Mouse (Mus musculus) CH12.LX (cell line): ENCODE measurements at regions not wholly inside any gene's neighbourhood (a gene's known extent, or its start where the extent isn't known, plus 50 kb on each side); places are given as distances from the start of the nearest gene placed in this dataset.

Source experiments
- BHLHE40 ChIP-seq: IDR thresholded peaks from 2 replicates; pipeline ENCODE4 v1.6.1; 2011; ENCODE audit warnings: mild to moderate bottlenecking, low read depth, low read length, improper control_type of control experiment
- CHD2 ChIP-seq: IDR thresholded peaks from 2 replicates; pipeline ENCODE4 v1.6.1; 2011; ENCODE audit warnings: low read length, improper control_type of control experiment
- CTCF ChIP-seq, 2 experiments: IDR thresholded peaks in 1 of 2; conservative IDR thresholded peaks in 1 of 2; 2 replicates each; pipeline ENCODE4 v1.5.1; 2011 to 2012; ENCODE audit warnings: low read depth in 2 of 2, low read length in 2 of 2, improper control_type of control experiment in 1 of 2, inconsistent platforms in 1 of 2, mild to moderate bottlenecking in 1 of 2, moderate library complexity in 1 of 2
- EP300 ChIP-seq: IDR thresholded peaks from 2 replicates; pipeline ENCODE4 v1.6.1; 2011; ENCODE audit warnings: low read length, improper control_type of control experiment
- ETS1 ChIP-seq: conservative IDR thresholded peaks from 2 replicates; pipeline ENCODE4 v1.6.1; 2012; ENCODE audit warnings: low read depth, mild to moderate bottlenecking, inconsistent platforms, low read length, improper control_type of control experiment, moderate library complexity
- GABPA ChIP-seq: IDR thresholded peaks from 2 replicates; pipeline ENCODE4 v1.6.1; 2012; ENCODE audit warnings: low read depth, low read length, improper control_type of control experiment, inconsistent platforms; ENCODE audit not compliant: insufficient replicate concordance
- HCFC1 ChIP-seq: IDR thresholded peaks from 2 replicates; pipeline ENCODE4 v1.6.1; 2012; ENCODE audit warnings: low read depth, mild to moderate bottlenecking, inconsistent platforms, low read length, improper control_type of control experiment
- MYC ChIP-seq: IDR thresholded peaks from 2 replicates; pipeline ENCODE4 v1.6.1; 2011; ENCODE audit warnings: low read depth, mild to moderate bottlenecking, improper control_type of control experiment, low read length
- POLR2A ChIP-seq: IDR thresholded peaks from 2 replicates; pipeline ENCODE4 v1.6.1; 2011; ENCODE audit warnings: low read depth, mild to moderate bottlenecking, improper control_type of control experiment, low read length
- RAD21 ChIP-seq: IDR thresholded peaks from 2 replicates; pipeline ENCODE4 v1.6.1; 2011; ENCODE audit warnings: low read depth, mild to moderate bottlenecking, low read length, improper control_type of control experiment, moderate library complexity
- TCF12 ChIP-seq: IDR thresholded peaks from 2 replicates; pipeline ENCODE4 v1.6.1; 2014; ENCODE audit warnings: low read depth, mild to moderate bottlenecking, inconsistent platforms, low read length, improper control_type of control experiment
- USF1 ChIP-seq: IDR thresholded peaks from 2 replicates; pipeline ENCODE4 v1.6.1; 2014; ENCODE audit warnings: low read depth, mild to moderate bottlenecking, inconsistent platforms, low read length, improper control_type of control experiment
- ZKSCAN1 ChIP-seq: IDR thresholded peaks from 2 replicates; pipeline ENCODE4 v1.6.1; 2012; ENCODE audit warnings: low read depth, inconsistent platforms, low read length, improper control_type of control experiment, borderline replicate concordance

- TF ChIP-seq RAD21 (no peak), POLR2A (no peak), CTCF (conservative IDR thresholded peaks at IDR 0.05 in 1 of 2, IDR thresholded peaks at IDR 0.05 in 1 of 2; ENCODE audit: low read depth in 2 of 2, low read length in 2 of 2) (no peak), TCF12 (no peak), GABPA (no peak), CHD2 (no peak), ETS1 (no peak), EP300 (no peak), MYC (no peak), HCFC1 (no peak), BHLHE40 (no peak), ZKSCAN1 (no peak), USF1 (no peak)
Observed at GRCm38 (mm10) chr4:67677589-67677988, 850.2 kb downstream of the Tlr4 start.
